Mouse (Mus musculus) B cell, adult 67 days (primary cell): ENCODE results near the gene Fam78a. TPM values are rescaled to one million over a fixed set of nuclear protein-coding genes. Genes with fewer than 3 reads are reported as not detected.

Experiments used
- total RNA-seq, 2 experiments: library from RNA; stranded (reverse); gene quantifications; 4 replicates each; pipeline ENCODE4 v1.2.4; 2023

Gene Fam78a
- total RNA-seq, result 10 to 100 TPM; 21.2 to 21.3 TPM

GRCm38 (mm10) chr2:32084111-32084871, at the start of gene Fam78a:
TSS of gene Fam78a (minus strand) at chr2:32084857.

GRCm38 (mm10) chr2:32095351-32096121, 10.9 kb upstream of the Fam78a start, which contains the start of gene Plpp7:
TSS of gene Plpp7 (plus strand) at chr2:32095528.

Other genes with a start within 250 kb of the Fam78a start
- not detected for gene Fibcd1, start 238.9 kb downstream of the Fam78a start, total RNA-seq
- gene Lamc3, start 197.6 kb downstream of the Fam78a start, total RNA-seq, result not detected
- not detected for gene Aif1l, start 134.7 kb downstream of the Fam78a start, total RNA-seq
- gene Nup214, start 110.4 kb downstream of the Fam78a start, total RNA-seq, result 100 to 1,000 TPM; 155 to 158 TPM
- gene Plpp7, start 10.7 kb upstream of the Fam78a start, total RNA-seq, result under 1 TPM in 1 of 2 experiments, not detected in 1; 0.64 TPM
- gene Prrc2b, start 66.2 kb upstream of the Fam78a start, total RNA-seq, result 100 to 1,000 TPM; 101 to 102 TPM
- gene Pomt1, start 151.7 kb upstream of the Fam78a start, total RNA-seq, result 10 to 100 TPM; 23.8 to 24.8 TPM
- 100 to 1,000 TPM; 135 to 136 TPM for gene Uck1, start 175.3 kb upstream of the Fam78a start, total RNA-seq
- 10 to 100 TPM; 66.3 to 72.3 TPM for gene Golga2, start 202.5 kb upstream of the Fam78a start, total RNA-seq
- gene Swi5, start 203.2 kb upstream of the Fam78a start, total RNA-seq, result 100 to 1,000 TPM in 1 of 2 experiments, 10 to 100 TPM in 1; 86.0 to 107 TPM